Mouse (Mus musculus) kidney, adult 11 months (tissue): ENCODE measurements around the gene Rangrf.
A peak's percentile ranks its signal among the peaks of the same experiment; 100 is the strongest.
"Not testable (repeated sequence)": the region's sequence is repeated elsewhere in the genome, so short reads cannot be mapped to it uniquely, and the experiment has no call there.

Experiments
- DNase-seq: peaks from one replicate; pipeline ENCODE4 v3.0.0; 2022

Rangrf gene

GRCm38 (mm10) chr11:68942731-68943130 is 32.3 kb downstream of the Rangrf start:
- DNase-seq: peak; percentile 65

- DNase-seq: peak; percentile 90
These were observed 34.5 kb downstream of the Rangrf start for GRCm38 (mm10) chr11:68940516-68940915.

GRCm38 (mm10) chr11:68939451-68940304 is 35.3 kb downstream of the Rangrf start:
- DNase-seq: peak; percentile 94

GRCm38 (mm10) chr11:68936951-68937350 is 38.0 kb downstream of the Rangrf start:
- DNase-seq: not testable (repeated sequence)

- DNase-seq: no peak
These were observed 41.0 kb downstream of the Rangrf start for GRCm38 (mm10) chr11:68933885-68934507.

- no peak for DNase-seq
These were observed 45.0 kb downstream of the Rangrf start for GRCm38 (mm10) chr11:68929947-68930346.

GRCm38 (mm10) chr11:68926981-68927380 is 48.0 kb downstream of the Rangrf start, which contains the start of gene Odf4:
Gene Odf4, minus strand, starts transcription at chr11:68927081.
- no peak for DNase-seq

GRCm38 (mm10) chr11:68924749-68925148 is 50.2 kb downstream of the Rangrf start:
- DNase-seq: no peak

GRCm38 (mm10) chr11:68923191-68923590 is 51.8 kb downstream of the Rangrf start:
- DNase-seq: peak; percentile 55
